Mouse (Mus musculus) left cerebral cortex, postnatal 4 days (tissue): ENCODE measurements around the gene Atxn7l3. TPM values are rescaled to one million over a fixed set of nuclear protein-coding genes. Genes with fewer than 3 reads are reported as not detected.
"Not testable (repeated sequence)": the region's sequence is repeated elsewhere in the genome, so short reads cannot be mapped to it uniquely, and the experiment has no call there.

Experiments
- DNase-seq: peaks from one replicate; pipeline ENCODE4 v3.0.0-alpha.2; 2022
- intact Hi-C: fragments of 180-260 bp; cut with DNase I; formaldehyde crosslinking; loops from one replicate; pipeline ENCODE4 v1.15.1; 2025
- total RNA-seq, 2 experiments: library from RNA; stranded (reverse); gene quantifications; 2 replicates each; pipeline ENCODE4 v1.2.3; 2021

The Atxn7l3 gene
- total RNA-seq, 2 experiments from 2014 or later = 183 to 189 TPM

DNA sequence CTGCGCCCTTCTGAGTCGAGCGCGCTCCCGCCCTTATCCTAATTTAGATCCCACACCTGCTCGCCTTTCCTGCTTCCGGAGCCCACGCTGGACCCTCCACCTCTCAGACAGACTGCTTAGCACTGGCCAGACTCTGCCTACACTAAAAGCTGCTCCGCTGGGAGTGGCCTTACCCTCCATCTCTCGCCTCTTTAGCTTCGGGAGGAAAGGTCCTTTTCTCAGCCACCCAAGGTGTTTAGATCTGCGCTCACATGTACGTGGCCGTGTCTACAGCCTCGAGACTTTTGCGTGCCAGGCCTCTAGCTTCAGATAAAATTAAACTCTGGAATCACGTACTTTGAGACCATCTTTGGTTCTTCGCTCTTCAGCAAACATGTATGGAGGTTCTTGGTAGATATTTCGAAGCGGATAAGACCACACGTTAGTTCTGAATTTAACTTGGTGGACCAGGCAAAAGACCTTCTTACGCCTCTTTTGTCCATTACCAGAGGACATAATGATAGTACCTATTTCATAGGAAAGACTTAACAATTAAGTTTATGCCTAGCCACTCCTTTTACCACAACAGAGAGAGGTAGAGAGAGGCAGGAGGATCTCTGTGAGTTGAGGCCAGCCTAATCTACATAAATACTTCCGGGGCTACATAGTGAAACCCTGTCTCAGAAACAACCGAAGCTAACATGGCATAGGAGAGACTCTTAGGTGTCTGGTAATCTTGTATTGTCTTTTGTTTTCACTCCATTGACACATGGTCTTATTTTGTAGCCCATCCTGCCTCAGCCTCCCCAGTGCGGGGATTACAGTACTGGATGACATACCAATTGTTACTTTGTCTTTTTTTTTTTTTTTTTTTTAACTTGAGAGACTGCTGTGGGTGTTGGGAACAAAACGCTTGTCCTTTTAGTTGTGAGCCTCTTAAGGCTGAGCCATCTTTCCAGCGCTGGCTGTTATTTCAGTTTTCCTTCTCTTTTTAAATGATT, 1.4 kb upstream of the Atxn7l3 start:
- intact Hi-C loops = loop anchor here (5.0 kb wide), 2 partner anchors 114 to 134 kb away; partner anchors contain the start of gene Grn
- DNase-seq = no peak

DNA sequence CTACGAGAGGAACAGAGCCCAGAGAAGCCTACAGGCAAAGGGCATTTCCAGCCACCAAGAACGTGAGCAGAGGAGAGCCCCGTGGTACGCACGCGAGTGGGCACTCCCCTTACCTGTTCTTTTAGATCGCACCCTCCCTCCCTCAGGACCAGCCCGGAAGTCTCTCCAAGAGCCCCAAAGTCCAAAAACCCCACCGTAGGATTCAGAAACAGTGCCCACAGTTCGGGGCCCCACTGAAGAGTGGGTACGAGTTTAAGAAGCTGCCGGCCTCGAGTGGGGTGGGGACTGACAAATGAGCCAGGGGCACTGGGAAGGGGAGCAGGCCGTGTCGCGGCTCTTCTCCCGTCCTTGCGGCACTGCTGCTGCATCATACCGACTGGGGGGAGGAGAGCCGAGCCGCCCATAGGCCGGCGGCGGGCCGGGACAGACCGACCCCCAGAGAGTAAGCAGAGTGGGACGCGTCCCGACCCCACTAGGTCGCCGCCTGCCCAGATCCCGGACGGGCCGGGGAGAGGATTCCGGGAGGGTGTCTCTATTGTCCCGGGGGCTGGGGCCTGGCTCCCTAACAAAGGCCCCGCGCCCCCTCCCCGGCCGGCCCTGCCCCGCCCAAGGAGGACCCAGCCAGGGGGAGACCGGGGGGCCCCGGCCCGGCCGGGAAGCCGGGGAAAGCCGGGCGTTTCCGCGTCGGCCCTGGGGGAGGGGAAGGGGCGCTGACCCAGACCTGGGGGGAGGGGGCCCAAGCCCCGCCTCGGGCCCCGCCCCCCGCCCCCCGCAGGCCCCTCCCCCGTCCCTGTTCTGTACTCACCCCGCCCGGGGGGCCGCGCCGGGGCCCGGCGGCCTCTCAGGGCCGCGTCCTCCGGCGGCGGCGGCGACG, 596 bp downstream of the Atxn7l3 start:
- peak; percentile 65 for DNase-seq
- intact Hi-C loops = loop anchor here (5.0 kb wide), 2 partner anchors 116 to 136 kb away; partner anchors contain the start of gene Grn

DNA sequence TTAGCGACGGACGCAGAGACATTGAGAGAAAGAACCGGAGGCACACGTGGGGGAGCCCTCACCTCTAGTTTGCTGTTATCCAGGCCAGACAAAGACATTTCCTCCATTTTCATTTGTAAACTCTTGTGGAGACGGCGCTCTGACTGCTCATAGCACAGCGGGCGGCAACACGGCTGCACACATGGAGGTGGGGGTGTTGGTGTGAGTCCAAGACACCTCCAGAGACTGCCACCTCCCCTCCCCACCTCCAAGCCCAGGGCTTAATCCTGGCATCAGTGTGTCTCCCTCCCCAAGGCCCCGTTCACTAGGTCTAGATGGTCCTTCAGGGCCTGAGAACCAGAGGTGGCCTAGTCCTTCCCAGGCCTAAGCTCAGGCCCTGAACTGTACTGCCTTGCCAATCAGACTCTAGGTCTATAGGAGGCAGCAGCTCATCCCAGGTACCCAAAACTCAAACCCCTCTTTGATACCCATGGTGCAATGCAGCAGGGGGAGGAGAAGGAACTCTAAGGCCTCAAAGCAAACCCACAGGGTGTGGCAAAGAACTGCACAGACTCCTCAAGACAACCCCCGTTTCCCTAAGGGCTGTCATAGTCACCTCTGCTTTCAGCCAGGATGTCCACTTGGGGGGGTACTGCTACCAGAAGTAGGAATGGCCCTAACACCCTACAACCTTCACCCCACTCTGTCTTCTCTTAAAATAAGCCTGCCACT, 1.4 kb downstream of the Atxn7l3 start:
- DNase-seq = peak; percentile 22
- intact Hi-C loops = loop anchor here (5.0 kb wide), 2 partner anchors 117 to 137 kb away; partner anchors contain the start of gene Grn

DNA sequence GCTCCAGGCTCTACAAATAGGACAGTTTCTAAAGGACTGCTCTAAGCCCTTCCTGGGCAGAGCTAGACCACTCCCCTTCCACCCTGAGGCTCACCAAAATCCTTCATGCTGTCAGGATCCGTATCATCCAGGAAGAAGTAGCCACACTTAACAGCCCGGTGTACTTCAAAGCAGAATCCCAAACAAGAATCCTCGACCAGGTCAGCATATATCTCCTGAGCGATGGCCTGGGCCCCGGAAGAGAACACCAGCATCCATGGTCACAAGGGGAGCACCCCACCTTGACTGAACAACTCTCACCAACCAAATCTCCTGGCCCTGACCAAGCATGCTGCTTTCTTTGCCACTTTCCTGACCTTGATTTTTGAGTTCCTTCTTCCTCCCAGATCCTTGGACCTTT, 2.0 kb downstream of the Atxn7l3 start:
- intact Hi-C loops = no loop called here
- no peak for DNase-seq

DNA sequence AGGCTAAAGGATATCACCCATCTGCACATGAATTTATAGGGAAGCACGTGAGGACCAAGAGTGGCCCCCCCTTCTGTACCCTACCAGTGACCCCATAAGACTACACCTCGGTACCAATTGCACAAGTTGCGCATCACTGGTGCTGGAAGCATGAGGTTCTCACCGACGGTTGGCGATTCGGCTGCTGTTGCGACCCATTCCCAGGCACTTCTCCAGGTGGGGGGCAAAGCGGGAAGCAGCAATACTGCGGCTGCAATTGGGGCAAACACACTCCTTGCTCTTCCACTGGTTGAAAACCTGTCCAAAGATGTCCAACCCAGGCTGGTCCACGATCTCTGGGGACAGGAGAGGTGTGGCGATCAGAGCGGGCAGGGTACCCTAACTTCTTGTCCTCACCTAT, 2.5 kb downstream of the Atxn7l3 start:
- intact Hi-C loops = no loop called here
- peak; percentile 9 for DNase-seq

DNA sequence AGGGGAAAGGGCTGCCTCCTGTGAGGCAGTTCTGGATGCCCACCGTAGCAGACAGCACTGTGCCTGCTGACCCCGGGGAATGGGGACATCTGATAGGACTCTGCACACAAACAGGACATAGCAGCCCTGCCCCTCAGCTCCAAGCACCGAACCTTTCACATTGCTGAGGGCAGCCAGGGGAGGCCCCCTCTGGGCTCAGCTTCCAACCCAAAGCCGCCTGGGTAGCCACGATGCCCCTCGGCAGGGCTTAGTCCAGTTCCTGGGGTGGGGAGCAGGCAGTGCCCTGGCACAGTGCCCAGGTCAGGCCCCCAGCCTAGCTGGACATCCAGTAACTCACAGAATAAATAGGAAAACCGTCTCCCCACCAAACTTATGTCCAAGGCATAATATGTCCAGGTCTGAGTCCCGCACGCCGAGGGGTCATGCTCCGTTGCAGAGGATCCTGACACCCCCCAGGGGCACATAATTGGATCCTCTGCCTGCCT, 5.3 kb downstream of the Atxn7l3 start:
- DNase-seq = peak; percentile 9
- intact Hi-C loops = no loop called here

DNA sequence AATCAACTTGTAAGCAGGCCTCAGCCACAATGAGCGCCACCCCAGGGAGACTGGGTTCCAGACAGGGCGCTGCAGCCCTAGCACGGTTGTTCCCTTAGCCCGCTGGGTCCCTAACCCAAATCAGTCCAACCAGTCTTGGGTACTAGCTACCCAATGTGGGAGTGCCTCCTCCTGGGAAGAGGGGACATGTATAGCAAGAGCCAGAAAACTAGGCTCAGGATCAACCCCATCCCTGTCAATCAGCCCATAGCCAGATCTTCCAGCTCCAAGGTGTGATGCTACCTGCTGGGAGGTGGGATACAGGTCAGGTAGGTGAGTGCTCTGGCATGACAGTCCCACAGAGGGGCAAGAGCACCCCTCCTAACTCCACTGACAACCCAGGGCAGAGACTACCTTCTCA, 6.3 kb downstream of the Atxn7l3 start:
- intact Hi-C loops = no loop called here

DNA sequence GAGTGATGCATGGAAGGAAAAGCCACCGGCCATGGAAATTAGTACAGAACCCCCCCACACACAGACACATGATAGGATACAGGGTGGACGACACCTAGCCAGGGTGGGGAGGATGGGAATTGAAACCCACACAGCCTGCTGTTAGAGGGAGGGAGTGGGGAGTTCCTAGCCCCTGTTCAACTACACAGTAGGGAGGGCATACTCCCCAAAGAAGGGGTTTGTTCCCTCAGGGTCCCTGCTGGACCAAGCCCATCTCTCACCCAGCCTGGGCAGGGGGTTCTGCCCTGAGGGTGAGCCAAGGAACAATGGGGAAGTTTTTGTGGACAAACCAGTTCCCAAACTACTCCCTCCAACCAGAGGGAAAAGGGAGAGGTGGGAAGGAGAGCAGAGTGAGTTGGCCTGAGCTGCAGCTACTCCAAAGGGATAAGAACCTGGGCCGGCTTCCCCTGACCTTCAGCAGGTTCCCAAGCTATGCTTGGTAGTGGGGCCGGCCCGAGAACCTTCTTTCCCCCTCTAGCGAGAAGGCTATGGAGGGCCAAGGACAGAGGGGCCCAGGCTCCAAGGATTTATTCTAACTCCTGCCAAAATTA, 6.8 kb downstream of the Atxn7l3 start:
- intact Hi-C loops = no loop called here

More for the DNA sequence above, 6.3 kb downstream of the Atxn7l3 start:
- no peak for DNase-seq

DNA sequence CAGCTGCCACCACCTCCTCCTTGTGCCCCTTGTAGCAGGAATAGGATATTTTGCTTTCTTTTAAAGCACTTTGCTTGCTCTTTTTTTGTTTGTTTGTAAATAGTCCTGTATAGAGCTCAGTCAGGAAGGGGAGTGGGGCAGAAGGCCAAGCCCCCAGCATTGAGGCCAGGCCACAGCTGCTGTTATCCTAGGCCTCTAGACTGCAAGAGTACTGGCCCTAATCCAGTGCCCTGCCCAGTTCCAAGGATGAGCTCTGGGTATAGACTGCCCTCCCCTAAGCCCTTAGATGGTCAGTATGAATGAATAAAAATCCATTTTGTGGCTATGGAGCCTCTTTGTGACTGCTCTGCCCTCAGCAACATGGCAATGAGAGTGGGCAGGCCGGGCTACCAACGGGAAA, 7.5 kb downstream of the Atxn7l3 start:
- DNase-seq = peak; percentile 75
- intact Hi-C loops = no loop called here

More for the DNA sequence above, 6.8 kb downstream of the Atxn7l3 start:
- DNase-seq = no peak

DNA sequence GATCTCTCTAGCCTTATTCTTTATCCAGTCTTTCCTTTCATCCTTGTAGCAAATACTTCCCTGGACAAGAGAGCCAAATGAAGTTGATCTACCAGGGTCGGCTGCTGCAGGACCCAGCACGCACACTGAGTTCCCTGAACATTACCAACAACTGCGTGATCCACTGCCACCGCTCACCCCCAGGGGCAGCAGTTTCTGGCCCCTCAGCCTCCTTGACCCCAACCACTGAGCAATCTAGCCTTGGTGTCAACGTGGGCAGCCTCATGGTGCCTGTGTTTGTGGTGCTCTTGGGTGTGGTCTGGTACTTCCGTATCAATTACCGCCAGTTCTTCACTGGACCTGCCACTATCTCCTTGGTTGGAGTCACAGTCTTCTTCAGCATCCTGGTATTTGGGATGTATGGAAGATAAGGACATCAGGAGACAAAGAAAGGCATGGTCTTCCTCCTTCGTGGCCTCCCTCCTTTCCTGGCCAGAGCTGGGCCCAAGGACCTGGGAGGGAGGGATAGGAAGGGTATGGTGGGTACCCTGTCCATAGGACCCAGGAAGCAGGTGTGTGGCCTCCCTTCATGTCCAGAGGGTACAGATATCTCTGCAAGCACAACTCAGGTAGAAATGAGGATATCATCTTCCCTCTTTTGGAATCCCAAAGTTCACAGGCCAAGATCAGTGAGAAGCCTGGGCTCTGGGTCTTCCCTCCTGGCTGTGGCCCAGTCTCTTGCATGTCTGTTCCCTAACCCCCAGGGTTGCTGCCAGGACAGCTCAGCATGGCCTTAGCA, 8.2 kb downstream of the Atxn7l3 start:
- no peak for DNase-seq
- intact Hi-C loops = no loop called here

DNA sequence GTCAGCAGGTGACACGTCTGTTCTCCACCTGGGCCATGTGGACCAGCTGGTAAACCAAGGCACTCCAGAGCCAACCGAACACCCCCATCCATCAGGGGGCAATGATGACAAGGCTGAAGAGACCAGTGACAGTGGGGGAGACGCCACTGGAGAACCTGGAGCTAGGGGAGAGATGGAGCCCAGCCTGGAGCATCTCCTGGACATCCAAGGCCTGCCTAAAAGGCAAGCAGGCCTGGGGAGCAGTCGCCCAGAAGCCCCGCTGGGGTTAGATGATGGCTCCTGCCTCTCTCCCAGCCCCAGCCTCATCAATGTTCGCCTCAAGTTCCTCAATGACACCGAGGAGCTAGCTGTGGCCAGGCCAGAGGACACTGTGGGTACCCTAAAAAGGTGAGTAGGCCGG, 8.9 kb downstream of the Atxn7l3 start:
- intact Hi-C loops = no loop called here
- DNase-seq = no peak

DNA sequence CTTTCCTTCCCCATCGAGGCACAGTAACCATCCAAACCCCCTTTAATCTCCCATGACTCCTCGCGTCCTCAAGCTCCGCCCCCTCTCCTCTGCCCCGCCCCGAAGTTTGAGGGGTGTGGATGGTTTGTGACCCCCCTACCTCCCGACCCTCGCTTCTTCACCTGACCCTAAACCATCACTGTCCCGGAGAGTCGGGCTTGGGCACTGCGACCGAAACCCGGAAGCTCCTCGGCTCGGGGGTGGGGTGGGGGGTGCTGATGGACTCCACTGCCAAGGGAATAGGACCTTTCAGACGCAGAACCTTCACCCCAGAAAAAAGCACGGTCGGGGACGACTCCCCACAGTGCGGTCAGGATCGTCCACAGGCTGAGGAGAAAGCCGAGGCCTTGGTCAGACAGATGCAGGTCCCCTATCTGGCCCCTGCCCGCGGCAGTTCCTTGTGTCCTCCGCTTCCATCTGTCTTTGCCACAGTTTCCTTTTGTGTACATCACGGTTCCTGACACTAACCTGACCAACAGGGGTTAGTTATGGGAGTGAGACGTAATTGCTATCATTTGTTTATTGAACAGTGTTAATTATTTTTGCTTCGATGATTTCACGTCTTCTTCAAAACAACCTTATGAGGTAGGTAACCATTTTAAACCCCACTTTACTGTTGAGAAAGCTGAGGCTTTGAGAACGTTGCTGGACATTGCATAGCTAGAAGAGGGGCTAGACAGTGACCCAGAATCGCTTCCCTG, 11.2 kb downstream of the Atxn7l3 start:
- intact Hi-C loops = no loop called here
- peak; percentile 61 for DNase-seq

DNA sequence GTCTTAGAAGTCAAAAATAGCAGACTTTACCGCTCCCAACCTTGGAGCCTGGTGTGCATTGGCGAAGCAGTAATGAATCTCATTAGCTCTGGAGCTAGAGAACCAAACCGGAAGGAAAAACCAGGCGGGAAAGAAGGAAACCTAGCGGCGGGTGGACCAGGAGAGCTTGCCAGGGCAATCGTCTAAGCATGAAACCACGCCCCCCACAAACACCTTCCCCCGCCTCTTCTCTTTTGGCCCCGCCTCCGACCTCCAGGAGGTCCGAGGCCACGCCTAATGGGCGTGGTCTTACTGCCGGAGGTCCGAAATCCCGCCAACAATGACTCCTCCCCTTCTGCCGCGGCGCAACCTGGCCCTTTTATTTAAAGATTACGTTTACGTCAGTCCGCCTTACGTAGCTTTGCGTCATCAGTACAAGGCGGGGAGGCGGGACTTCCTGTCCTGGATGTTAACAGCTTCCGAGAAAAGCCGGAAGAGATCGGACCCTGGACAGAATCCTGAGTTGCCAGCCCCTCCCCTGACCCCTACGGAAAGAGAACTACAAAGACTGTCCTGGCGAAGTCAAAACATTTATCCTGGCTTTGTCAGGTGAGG, 11.8 kb downstream of the Atxn7l3 start, which contains the start of gene Tmub2:
Tmub2 (plus strand) TSS at position 431 of the 594 bp plus-strand sequence.
- peak; percentile 96 for DNase-seq
- intact Hi-C loops = no loop called here

DNA sequence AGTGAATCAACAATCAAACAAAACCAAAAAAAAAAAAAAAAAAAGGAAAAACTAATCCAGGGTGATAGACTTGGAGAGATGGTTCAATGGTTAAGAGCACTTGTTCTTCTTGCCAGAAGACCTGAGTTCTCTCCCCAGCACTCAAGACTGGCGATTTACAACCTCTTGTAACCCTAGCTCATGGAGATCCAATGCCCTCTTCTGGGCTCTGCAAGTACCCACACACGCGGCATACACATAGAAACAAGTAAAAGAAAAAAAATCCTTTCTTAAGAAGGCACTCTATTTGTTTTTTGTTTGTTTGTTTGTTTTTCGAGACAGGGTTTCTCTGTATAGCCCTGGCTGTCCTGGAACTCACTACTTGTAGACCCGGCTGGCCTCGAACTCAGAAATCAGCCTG, 12.5 kb downstream of the Atxn7l3 start:
- intact Hi-C loops = no loop called here
- no peak for DNase-seq

DNA sequence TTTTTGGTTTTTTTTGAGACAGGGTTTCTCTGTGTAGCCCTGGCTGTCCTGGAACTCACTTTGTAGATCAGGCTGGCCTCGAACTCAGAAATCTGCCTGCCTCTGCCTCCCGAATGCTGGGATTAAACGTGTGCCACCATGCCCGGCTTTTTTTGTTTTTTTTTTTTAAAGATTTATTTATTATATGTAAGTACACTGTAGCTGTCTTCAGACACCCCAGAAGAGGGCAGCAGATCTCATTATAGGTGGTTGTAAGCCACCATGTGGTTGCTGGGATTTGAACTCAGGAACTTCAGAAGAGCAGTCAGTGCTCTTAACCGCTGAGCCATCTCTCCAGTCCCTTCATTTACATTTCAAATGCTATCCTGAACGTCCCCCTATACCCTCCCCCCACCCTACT, 16.2 kb downstream of the Atxn7l3 start:
- intact Hi-C loops = not testable (repeated sequence)

DNA sequence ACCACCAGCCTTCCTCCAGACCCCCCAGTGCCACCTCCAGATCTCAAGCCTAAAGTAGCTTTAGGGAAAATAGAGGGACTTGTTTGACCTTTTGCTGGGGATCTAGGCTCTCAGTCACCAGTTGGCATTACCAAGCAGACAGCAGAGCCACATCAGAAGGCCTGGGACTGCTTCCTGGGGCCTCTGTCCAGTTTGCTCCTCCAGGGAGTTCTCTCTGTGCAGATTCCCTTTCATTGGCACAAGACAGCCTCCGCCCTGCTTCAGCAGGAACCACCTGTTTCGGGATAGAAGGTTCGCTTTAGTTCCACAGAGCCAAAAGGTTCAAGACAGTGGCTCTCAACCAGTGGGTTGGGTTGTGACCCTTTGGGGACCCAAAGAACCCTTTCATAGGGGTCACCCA, 16.8 kb downstream of the Atxn7l3 start:
- intact Hi-C loops = no loop called here
- no peak for DNase-seq

More for the DNA sequence above, 16.2 kb downstream of the Atxn7l3 start:
- DNase-seq = not testable (repeated sequence)

DNA sequence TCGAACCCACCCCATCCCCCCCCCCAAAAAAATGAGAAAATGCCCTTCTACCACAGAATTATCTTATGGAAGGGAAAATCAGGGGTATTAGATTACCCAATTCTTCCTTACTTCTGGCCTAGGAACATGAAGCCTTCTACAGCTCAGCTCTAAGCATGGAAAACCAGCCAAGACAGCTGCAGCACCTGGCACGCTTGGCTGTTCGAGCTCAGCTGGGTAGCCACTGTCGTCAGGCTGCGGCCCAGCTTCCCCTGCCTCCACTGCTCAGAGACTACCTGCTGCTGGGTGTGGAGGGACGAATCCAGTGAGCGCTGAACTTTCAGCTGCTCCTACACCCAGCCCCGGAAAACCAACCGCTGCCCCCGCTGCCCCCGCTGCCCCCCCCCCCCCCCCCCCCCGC, 18.7 kb downstream of the Atxn7l3 start:
- DNase-seq = no peak
- intact Hi-C loops = no loop called here

DNA sequence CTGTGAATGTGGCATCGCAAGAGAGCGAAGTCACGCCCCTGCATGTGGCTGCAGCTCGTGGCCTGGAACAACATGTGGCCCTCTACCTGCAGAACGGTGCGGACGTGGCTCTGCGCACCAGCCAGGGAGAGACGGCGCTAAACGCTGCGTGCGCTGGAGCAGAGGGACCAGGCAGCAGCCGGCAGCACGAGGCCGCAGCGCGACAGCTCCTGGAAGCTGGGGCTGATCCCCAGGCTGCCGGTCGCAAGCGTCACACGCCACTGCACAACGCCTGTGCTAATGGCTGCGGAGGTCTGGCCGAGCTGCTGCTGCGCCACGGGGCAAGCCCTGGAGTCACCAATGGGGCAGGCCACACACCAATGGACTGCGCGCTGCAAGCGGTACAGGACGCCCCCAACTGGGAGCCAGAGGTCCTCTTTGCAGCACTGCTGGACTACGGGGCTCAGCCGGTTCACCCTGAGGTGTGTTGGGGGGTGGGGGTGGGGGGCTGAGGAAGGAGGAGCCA, 20.0 kb downstream of the Atxn7l3 start:
- intact Hi-C loops = no loop called here
- DNase-seq = no peak
